Mouse (Mus musculus): ENCODE results near the gene Lrrn4. TPM values are rescaled to one million over a fixed set of nuclear protein-coding genes. Genes with fewer than 3 reads are reported as not detected.

Lrrn4 gene
- polyA plus RNA-seq, 1 experiment from 2014 or later: 0.54 TPM

GRCm38 (mm10) chr2:132898211-132898610, 17.5 kb upstream of the Lrrn4 start:
- Histone ChIP-seq H3K36me3 (ENCODE audit: insufficient read depth, low read length) (no peaks in the 10 kb centered on the region), H3K4me2 (ENCODE audit: low read length) (no peak overlapping the region), H3K9ac (ENCODE audit: low read depth, low read length) (no peak overlapping the region), H3K27me3 (ENCODE audit: insufficient read depth, low read length) (no peaks in the 10 kb centered on the region), H3K27ac (no peak overlapping the region), H3K4me3 (replicated peaks; ENCODE audit: low read depth, low read length) (no peak overlapping the region), H3K4me1 (replicated peaks; ENCODE audit: insufficient read depth, low read length) (no peaks in the 10 kb centered on the region), H3K9me3 (replicated peaks; ENCODE audit: low read length) (no peaks in the 10 kb centered on the region)
- TF ChIP-seq CTCF (IDR thresholded peaks at IDR 0.05; ENCODE audit: low read depth): no peak
- WGBS: 48% methylated on average over 1 of the region's 1 CpGs
- ATAC-seq (replicated peaks; ENCODE audit: low FRiP score, low read depth) (no peak), DNase-seq (ENCODE audit: low spot score) (no peak)

GRCm38 (mm10) chr2:132893826-132894225, 13.1 kb upstream of the Lrrn4 start:
- 65% methylated on average over 5 of the region's 5 CpGs for WGBS
- Histone ChIP-seq H3K4me1 (replicated peaks; ENCODE audit: insufficient read depth, low read length) (no peaks in the 10 kb centered on the region), H3K27me3 (ENCODE audit: insufficient read depth, low read length) (no peaks in the 10 kb centered on the region), H3K36me3 (ENCODE audit: insufficient read depth, low read length) (no peaks in the 10 kb centered on the region), H3K9me3 (replicated peaks; ENCODE audit: low read length) (no peaks in the 10 kb centered on the region), H3K4me2 (ENCODE audit: low read length) (no peak overlapping the region), H3K27ac (no peak overlapping the region), H3K4me3 (replicated peaks; ENCODE audit: low read depth, low read length) (no peak overlapping the region), H3K9ac (ENCODE audit: low read depth, low read length) (no peak overlapping the region)
- TF ChIP-seq CTCF (IDR thresholded peaks at IDR 0.05; ENCODE audit: low read depth): no peak
- DNase-seq (ENCODE audit: low spot score) (no peak), ATAC-seq (replicated peaks; ENCODE audit: low FRiP score, low read depth) (no peak)

- ATAC-seq (replicated peaks; ENCODE audit: low FRiP score, low read depth) (no peak), DNase-seq (ENCODE audit: low spot score) (no peak)
- Histone ChIP-seq H3K27ac (no peak overlapping the region), H3K9me3 (replicated peaks; ENCODE audit: low read length) (no peaks in the 10 kb centered on the region), H3K4me2 (ENCODE audit: low read length) (no peak overlapping the region), H3K4me3 (replicated peaks; ENCODE audit: low read depth, low read length) (no peak overlapping the region), H3K27me3 (ENCODE audit: insufficient read depth, low read length) (0 out of 2 replicates have a peak, but pooled peaks cover 3% of the 10 kb centered on the region), H3K36me3 (ENCODE audit: insufficient read depth, low read length) (no peaks in the 10 kb centered on the region), H3K9ac (ENCODE audit: low read depth, low read length) (no peak overlapping the region), H3K4me1 (replicated peaks; ENCODE audit: insufficient read depth, low read length) (no peaks in the 10 kb centered on the region)
- 90% methylated on average over 7 of the region's 7 CpGs for WGBS
- TF ChIP-seq CTCF (IDR thresholded peaks at IDR 0.05; ENCODE audit: low read depth): no peak
Observed at GRCm38 (mm10) chr2:132885312-132885711, 4.6 kb upstream of the Lrrn4 start.

- Histone ChIP-seq H3K27ac (no peak overlapping the region), H3K4me1 (replicated peaks; ENCODE audit: insufficient read depth, low read length) (0 out of 2 replicates have a peak, but pooled peaks cover 5% of the 10 kb centered on the region), H3K9me3 (replicated peaks; ENCODE audit: low read length) (no peaks in the 10 kb centered on the region), H3K4me3 (replicated peaks; ENCODE audit: low read depth, low read length) (no peak overlapping the region), H3K27me3 (ENCODE audit: insufficient read depth, low read length) (0 out of 2 replicates have a peak, but pooled peaks cover 3% of the 10 kb centered on the region), H3K36me3 (ENCODE audit: insufficient read depth, low read length) (no peaks in the 10 kb centered on the region), H3K9ac (ENCODE audit: low read depth, low read length) (no peak overlapping the region), H3K4me2 (ENCODE audit: low read length) (no peak overlapping the region)
- ATAC-seq (replicated peaks; ENCODE audit: low FRiP score, low read depth) (peak; percentile 46; the same call in 1 of the 2 replicates), DNase-seq (ENCODE audit: low spot score) (peak; percentile 43)
- TF ChIP-seq CTCF (IDR thresholded peaks at IDR 0.05; ENCODE audit: low read depth): no peak
- 23% methylated on average over 8 of the region's 8 CpGs for WGBS
Observed at GRCm38 (mm10) chr2:132884303-132884967, 3.7 kb upstream of the Lrrn4 start.

- no peaks in the 10 kb centered on the region for H3K9me3 ChIP-seq (replicated peaks; ENCODE audit: low read length)
- H3K36me3 ChIP-seq (ENCODE audit: insufficient read depth, low read length): no peaks in the 10 kb centered on the region
- peaks cover 20% of the 10 kb centered on the region; the same call in 1 of the 2 replicates for H3K27me3 ChIP-seq (ENCODE audit: insufficient read depth, low read length)
- ATAC-seq (replicated peaks; ENCODE audit: low FRiP score, low read depth) (peak; percentile 57), DNase-seq (ENCODE audit: low spot score) (peak; percentile 55)
- WGBS: under 1% methylated on average over 58 of the region's 58 CpGs
- no peak overlapping the region for H3K27ac ChIP-seq
- H3K4me3 ChIP-seq (replicated peaks; ENCODE audit: low read depth, low read length): peak overlapping the region; percentile 44
- H3K4me2 ChIP-seq (ENCODE audit: low read length): peak overlapping the region; percentile 90
- 0 out of 2 replicates have a peak overlapping the region, but pooled peaks have one; percentile 23 for H3K9ac ChIP-seq (ENCODE audit: low read depth, low read length)
- H3K4me1 ChIP-seq (replicated peaks; ENCODE audit: insufficient read depth, low read length): 0 out of 2 replicates have a peak, but pooled peaks cover 12% of the 10 kb centered on the region
- TF ChIP-seq CTCF (IDR thresholded peaks at IDR 0.05; ENCODE audit: low read depth): no peak
Observed at GRCm38 (mm10) chr2:132879261-132880044, 1.2 kb downstream of the Lrrn4 start.

GRCm38 (mm10) chr2:132876991-132877390, 3.7 kb downstream of the Lrrn4 start:
- peaks cover 20% of the 10 kb centered on the region; the same call in 1 of the 2 replicates for H3K27me3 ChIP-seq (ENCODE audit: insufficient read depth, low read length)
- H3K36me3 ChIP-seq (ENCODE audit: insufficient read depth, low read length): no peaks in the 10 kb centered on the region
- ATAC-seq (replicated peaks; ENCODE audit: low FRiP score, low read depth) (no peak), DNase-seq (ENCODE audit: low spot score) (no peak)
- H3K9me3 ChIP-seq (replicated peaks; ENCODE audit: low read length): no peaks in the 10 kb centered on the region
- H3K4me1 ChIP-seq (replicated peaks; ENCODE audit: insufficient read depth, low read length): 0 out of 2 replicates have a peak, but pooled peaks cover 12% of the 10 kb centered on the region
- H3K9ac ChIP-seq (ENCODE audit: low read depth, low read length): no peak overlapping the region
- H3K4me3 ChIP-seq (replicated peaks; ENCODE audit: low read depth, low read length): no peak overlapping the region
- WGBS: 57% methylated on average over 1 of the region's 1 CpGs
- no peak overlapping the region for H3K27ac ChIP-seq
- no peak overlapping the region for H3K4me2 ChIP-seq (ENCODE audit: low read length)
- TF ChIP-seq CTCF (IDR thresholded peaks at IDR 0.05; ENCODE audit: low read depth): no peak

All from kidney, postnatal 0 days (tissue).